Mouse (Mus musculus): ENCODE data around the gene Fmn2.

The Fmn2 gene

DNA sequence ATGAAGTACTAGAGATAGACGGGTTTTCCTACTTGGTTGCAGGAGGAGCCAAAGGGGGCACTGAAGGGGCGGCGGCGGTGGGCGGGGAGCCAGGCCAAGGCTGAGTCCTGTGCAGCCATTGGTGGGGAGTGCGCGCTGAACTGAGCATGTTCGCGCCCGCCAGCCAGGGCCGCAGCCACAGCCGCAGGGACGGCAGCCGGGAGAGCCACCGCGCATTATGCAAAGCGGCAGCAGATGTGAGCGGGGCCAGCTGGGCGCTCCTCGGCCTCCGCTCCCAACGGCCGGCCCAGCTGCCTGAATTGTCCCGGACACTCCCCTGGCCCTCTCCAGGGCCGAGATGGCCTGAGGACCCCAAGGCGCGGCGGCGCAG lies at the start of gene Fmn2:
TSS of gene Fmn2 (plus strand) at position 165 of the 370 bp plus-strand sequence.
- peak; percentile 10 for DNase-seq (ENCODE audit: low spot score)

DNA sequence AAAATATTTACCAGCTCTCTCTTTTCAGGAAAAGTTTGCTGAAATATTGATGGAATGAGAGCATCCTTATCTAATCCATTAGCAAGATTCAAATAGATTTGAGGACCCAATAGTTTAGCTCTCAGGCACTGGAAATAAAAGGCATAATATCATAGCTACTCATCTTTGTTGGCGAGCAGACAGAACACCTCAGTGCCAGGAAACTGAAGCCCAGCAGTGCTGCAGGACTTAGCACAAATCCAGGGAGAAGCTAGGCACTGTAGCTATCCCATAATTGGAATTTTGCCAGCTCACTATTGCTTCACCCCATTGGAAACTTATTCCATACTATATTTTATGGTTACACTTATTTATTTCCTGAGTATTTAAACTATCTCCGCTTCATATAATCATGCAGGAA lies 46.5 kb upstream of the Fmn2 start:
- DNase-seq (ENCODE audit: low spot score), result no peak

DNA sequence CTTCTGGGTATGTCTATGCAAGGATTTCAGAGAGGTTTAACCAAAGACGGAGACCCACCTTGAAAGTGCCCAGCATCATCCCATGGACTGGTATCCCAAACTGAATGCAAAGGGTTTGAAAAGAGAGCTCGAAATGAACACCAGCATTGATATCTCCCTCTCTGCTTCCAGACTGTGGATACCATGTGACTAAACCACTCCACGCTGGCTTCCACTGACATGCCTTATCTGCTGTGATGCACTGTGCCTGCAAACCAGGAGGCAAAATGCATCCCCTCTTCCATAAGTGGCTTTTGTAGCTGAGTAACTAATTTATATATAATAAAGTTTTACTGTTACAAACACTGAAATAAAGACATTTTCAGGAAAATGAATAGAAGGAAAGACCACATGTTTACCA lies 36.2 kb upstream of the Fmn2 start:
- DNase-seq (ENCODE audit: low spot score), result no peak

DNA sequence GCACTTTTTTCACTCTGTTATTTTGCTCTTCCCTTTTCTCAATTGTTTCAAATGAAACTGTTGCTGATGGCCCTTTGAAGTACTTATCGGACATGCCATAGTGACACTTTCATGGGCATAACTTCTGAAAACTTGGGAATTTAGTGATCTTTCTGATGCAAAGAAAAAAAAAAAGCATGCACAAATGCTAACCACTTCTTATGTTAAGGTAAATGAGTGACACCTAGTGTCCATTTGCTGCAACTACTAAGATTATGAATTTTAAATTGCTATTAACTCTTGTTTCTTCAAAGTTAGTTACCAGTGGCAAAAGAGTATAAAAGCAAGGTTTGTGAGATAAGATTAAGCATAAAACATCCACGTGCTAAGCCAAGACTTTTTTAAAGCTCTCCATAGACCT lies 35.4 kb upstream of the Fmn2 start:
- DNase-seq (ENCODE audit: low spot score), result no peak

DNA sequence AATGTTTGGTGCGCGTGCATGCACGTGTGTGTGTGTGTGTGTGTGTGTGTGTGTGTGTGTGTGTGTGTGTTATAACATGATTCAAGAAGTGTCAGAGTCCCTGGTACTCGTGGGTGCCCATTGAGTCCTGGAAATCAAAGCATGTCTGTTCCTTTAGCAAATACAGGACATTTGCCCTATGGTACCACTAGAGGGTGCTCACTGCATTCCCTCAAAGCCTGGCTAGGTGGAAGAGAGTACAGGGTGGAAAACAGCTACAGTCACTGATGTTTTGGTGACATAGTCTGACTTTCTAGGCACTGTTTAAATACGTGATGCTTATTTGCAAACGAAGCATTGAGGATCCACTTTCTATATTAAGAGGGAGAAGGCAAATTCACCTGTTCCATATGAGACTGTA lies 31.9 kb upstream of the Fmn2 start:
- DNase-seq (ENCODE audit: low spot score), result peak; percentile 5

DNA sequence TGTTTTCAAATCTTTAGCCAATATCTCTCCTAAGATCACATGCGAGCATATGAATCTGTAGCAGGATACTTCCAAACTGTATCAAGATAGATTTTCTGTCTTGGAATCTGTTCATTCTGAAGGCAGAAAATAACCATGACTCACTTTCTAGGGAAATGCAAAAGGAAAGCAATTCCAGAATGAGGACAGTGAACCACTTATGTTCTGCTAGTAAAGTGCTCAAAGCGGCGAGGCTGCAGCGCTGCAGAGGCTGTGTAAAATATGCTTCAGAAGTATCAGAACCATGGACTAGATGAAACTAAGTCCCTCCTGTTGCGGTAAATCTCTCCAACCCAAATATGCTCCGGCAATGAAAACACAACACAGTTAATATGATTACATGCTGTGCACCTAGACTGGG lies 19.1 kb upstream of the Fmn2 start:
- no peak for DNase-seq (ENCODE audit: low spot score)

DNA sequence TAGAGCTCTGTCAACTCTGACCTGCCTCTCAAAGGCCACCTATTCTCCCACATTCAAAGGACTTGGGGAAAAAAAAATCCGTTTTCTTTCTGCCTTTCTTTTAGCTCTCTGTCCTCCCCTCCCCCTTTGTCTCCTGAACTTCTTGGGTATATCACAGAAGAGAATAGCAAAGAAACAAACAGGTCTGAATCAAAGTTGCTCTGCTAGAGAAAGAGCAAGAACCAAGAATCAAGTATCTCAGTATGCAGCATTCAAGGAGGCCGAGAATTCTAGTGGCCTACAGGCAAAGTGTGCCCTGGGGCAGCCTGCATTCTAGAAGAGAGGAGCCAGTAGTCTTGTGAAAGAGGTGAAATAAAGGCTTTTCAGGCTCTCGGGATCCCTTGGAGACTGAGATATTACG lies 1.6 kb upstream of the Fmn2 start:
- no peak for DNase-seq (ENCODE audit: low spot score)

DNA sequence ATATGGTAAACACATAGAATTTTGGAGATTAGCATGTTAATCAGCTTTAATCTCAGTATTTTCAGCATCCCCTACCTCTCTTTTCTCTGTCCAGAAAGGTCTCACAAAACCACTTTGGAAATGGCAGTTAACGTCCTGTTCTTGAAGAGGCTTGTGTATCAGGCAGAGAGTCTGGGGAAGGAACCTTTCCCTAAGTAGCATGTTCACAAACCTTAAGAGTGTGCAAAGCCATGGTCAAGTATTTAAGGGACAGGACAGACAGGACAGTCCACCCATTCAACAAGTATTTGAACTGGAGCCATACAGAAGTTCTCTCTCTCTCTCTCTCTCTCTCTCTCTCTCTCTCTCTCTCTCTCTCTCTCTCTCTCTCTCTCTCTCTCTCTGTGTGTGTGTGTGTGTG lies 614 bp upstream of the Fmn2 start:
- no peak for DNase-seq (ENCODE audit: low spot score)

DNA sequence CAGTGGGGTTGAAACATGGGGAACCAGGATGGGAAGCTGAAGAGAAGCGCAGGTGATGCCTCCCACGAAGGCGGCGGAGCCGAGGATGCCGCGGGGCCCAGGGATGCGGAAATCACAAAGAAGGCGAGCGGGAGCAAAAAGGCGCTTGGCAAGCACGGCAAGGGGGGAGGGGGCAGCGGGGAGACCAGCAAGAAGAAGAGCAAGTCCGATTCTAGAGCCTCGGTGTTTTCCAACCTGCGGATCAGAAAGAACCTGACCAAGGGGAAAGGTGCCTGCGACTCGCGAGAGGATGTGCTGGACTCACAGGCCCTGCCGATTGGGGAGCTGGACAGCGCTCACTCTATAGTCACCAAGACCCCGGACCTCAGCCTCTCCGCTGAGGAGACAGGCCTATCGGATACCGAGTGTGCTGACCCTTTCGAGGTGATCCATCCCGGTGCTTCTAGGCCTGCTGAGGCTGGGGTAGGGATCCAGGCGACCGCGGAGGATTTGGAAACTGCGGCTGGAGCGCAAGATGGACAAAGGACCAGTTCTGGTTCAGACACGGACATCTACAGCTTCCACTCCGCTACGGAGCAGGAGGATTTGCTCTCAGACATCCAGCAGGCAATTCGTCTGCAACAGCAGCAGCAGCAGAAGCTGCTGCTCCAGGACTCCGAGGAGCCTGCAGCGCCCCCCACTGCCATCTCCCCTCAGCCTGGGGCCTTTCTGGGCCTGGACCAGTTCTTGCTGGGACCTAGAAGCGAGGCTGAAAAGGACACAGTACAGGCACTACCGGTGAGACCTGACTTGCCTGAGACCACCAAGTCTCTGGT lies 613 bp downstream of the Fmn2 start:
- DNase-seq (ENCODE audit: low spot score), result peak; percentile 3

DNA sequence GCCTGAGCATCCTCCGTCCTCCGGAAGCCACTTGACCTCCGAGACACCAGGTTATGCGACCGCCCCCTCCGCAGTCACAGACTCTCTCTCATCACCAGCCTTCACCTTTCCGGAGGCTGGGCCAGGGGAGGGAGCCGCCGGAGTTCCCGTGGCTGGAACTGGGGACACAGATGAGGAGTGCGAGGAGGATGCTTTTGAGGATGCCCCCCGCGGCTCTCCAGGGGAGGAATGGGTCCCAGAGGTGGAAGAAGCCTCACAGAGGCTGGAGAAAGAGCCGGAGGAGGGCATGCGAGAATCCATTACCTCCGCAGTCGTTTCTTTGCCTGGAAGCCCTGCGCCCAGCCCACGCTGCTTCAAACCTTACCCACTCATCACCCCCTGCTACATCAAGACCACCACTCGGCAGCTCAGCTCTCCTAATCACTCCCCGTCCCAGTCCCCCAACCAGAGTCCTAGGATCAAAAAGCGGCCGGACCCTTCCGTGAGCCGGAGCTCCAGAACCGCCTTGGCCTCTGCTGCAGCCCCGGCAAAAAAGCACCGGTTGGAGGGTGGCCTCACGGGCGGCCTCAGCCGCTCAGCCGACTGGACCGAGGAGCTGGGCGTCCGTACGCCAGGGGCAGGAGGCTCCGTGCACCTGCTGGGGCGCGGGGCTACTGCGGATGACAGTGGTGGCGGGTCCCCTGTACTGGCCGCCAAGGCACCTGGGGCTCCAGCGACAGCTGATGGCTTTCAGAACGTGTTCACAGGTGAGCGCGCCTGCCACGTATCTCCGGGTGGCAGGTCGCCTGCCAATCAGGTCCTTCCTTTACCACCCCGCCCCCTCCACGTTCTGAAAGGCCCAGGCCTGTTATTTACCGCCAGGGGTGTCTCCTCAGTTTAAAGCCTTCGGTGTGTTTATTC lies 1.5 kb downstream of the Fmn2 start:
- DNase-seq (ENCODE audit: low spot score), result peak; percentile 2

DNA sequence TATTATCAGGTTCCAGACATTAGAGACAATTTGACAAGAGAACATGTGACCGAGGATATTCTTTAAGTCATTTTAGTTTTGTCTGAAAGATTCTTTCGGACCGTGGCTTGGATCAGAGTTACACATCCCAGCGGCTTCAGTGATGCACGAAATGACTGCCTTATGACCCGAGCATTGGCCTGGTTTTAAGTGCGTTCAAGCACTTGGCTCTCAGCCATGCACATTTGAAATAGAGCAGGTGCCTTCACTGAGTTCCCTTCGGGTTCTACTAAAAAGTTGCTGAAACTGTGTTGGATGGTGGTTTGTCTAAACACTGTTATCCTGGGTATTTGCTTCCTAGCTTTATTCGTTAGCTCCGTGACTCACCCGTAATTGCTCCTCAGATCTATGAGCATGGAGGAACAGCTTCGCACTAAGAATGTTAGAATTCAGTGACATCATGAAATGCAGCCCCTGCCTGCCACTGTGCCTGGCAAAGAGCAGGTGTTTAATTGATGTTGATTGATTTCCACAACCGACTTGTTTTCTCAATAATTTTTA lies 7.0 kb downstream of the Fmn2 start:
- DNase-seq (ENCODE audit: low spot score), result no peak

DNA sequence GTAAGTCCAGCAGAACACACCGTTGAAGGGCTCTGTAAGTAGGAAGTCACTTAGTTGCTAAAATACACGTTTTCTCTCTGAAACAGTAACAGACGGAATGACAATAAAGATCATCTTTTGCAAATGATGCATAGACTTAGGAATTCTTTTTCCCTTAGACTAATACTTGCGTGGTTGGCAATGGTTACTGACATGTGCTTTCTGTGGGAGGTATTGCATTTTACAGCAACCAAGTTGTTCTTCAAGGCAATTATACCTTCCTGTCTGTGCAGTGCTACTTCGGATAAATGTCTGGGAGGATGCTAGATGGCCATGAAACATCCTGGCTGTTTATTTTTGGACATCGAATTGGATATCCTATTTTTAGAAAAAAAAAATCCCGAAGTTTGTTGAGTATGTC lies 11.8 kb downstream of the Fmn2 start:
- DNase-seq (ENCODE audit: low spot score), result no peak

DNA sequence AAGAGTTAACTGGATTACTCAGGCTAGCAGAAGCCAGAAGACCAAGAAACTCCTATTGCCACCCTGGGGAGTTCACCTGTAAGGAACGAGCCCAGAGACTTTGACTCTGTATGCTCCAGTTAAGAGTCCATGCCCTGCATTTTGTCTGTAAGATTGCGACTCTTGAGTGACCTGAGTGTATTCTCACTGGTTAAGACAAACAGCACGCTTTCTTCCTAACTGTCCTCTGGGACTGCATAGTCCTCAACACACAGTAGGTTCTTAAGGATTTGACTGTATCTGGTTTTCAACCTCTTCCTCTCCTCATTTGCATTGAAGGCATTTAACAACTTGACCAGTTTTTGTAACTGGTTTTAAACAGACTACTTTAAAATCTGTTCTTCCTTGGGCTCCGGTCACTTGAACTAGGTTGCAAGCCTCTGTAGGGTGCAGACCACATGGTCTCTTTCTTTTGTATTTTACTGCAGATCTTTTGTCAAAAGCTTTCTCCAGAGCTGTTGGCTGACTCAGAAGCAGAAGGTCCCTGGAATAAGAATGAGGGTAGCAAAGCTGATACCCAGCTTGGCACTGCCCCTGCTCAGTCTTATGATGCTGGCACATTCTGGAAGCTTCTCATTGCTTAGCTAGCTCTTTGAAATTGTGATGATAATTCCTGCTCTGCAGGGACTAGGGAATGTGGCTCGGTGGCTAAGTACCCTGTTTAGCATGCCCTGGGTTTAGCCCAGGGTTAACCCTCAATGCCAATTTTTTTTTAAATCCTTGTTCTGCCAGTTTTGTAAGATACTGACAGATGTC lies 20.5 kb downstream of the Fmn2 start:
- no peak for DNase-seq (ENCODE audit: low spot score)

DNA sequence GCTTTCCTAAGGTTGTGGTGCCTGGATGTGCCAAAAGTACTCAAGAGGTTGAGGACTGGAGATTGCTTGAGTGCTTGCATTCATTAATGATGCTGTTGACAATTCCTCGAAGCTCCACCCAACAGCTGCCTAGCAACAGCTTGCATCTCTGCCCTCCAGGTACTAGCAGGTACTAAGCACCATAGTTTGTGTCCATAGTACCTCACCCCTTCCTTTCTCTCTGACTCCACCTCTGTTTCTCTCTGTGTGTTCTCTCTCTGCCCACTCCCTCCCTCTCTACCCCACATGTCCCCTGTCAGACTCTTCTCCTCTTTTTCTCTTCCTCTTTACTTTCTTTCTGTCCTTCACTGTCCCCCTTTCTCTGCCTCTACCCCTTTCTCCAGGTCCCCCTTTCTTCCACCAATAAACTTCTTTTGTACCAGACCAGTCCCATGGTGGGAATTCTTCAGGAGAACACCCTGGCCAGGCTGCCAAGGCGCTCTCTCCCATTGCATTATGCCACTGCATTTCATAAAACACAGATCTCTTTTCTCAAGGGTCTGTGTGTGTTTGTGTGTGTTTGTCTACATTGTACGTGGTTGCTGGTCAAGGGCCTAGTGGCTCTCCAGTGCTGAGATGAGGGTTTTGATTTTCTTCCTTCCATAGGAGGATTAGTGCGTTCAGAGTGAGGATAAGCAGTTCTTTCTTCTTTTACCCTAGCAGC lies 21.3 kb downstream of the Fmn2 start:
- no peak for DNase-seq (ENCODE audit: low spot score)

DNA sequence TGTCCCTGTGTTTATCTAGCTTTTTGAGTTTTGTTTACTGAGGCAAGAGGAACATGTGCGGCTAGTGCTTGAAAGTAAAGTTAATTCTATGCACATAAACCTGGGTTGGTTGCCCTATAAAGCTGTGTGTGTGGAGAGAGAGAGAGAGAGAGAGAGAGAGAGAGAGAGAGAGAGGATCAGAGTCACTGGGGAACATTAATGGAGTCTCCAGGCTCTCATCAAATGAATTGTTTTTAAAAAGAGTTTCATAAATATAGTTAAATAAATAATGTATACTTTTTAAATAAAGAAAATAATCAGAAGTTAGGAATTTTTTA lies 21.8 kb downstream of the Fmn2 start:
- no peak for DNase-seq (ENCODE audit: low spot score)

DNA sequence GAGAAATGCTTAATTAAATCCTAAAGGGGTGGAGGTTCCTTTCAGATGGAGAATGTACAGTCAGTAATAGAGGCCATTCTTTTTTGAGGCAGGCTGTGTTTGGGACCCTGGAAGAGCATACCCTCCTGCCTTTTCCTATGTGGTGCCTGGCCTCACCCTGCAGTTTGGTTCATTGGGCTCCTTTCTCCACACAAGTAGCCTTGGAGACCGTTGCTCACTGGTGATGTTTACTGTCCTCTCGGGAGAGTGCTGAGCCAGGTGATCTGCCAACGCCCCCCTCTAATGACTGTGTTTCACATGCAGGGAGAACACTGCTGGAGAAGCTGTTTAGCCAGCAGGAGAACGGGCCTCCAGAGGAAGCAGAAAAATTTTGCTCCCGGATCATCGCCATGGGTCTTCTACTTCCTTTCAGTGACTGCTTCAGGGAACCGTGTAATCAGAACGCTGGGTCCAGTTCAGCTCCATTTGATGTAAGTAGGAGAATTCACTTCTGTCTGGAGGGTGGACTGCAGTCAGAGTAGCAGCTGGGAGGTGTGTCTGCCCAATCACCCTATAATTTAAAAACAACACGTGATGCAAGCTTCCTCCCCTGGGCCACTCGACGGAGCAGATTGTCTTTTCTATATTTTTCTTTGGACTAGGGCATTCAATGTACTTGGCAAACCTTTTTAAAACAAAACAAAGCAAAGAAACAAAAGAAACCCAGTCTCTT lies 35.3 kb downstream of the Fmn2 start:
- no peak for DNase-seq (ENCODE audit: low spot score)

DNA sequence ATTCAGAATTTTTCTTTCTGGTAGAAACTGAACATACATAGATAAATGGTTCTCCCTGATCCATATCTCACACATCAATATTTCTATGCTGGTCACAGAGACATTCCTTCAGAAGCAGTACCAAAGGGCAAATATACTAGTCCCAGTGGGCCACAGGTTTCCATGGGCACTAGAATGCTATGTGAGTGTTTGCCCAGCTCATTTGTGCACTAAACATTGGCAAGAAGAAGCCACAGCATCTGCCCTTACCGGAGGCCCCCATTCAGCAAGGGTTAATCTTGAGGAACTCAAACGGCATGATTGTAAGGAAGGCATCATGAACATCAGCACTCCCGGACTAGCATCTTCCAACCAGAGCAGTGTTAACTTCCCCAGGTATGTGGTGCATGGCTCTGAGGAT lies 35.9 kb downstream of the Fmn2 start:
- DNase-seq (ENCODE audit: low spot score), result no peak

DNA sequence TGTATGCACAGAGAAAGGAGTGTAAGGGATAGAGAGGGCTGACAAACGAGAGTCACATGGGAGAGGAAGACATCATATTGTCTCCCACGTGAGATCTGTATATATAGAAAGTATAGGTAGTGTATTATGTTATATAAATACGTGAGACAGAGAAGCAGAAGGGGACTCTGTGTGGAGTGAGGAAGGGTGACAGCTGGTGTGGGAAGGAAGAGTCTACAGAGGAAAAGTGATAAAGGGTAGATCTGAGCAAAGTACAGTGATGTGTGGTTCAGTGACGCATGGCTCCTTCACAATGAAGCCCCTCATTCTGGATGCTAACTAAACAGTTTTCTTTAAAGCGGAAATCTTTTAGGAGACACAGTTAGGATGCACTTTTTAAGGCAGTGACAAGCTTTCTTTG lies 46.7 kb downstream of the Fmn2 start:
- DNase-seq (ENCODE audit: low spot score), result no peak

DNA sequence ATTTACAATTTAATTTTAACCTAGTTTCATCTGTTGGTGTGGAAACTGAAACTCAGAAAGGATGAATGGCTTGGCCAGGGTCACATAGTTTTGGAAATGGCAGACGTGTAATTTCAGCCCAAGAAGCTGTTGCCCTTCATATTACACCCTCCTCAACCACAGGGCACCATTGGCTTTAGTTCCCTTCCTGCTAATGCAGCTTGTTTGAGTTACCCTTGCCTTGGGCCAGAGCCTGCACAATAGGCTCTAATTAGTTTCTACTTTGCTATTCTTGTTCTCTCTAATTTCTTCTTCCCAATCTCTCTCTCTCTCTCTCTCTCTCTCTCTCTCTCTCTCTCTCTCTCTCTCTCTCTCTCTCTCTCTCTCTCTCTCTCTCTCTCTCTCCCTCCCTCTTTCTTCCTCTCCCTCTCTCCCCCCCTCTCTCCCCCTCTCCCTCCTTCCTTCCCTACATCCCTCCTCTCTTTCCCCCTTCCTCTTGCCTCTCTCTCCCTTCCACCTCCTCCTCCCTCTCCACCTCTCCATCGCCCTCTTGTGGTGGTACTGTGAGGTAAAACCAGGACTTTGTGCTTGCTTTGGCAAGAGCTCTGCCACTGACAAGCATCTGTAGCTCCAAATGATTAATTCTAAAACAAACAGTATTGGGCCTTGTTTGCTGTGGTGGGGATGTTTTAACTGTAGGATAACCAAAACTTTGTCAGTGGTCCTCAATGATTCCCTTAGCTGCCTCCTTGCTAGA lies 51.8 kb downstream of the Fmn2 start:
- DNase-seq (ENCODE audit: low spot score), result peak; percentile 34

DNA sequence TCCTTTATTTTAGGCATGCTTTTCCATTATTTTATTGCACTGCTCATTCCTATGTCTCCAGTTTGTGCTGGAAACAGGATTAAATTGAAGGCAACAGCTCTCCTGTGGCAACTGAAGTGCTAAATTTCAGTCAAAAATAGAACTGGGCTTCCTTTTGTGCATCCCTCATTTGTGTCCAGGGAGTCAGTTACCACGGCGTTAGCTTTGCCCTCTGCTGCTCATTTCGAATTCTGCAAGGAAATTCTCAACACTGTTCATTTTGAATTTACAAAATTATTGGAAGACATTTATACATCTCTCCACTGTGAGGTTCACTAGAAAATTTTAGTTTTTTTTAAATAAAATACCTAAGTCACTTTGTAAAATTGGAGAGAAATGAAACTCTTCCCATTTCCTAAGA lies 53.8 kb downstream of the Fmn2 start:
- no peak for DNase-seq (ENCODE audit: low spot score)

DNA sequence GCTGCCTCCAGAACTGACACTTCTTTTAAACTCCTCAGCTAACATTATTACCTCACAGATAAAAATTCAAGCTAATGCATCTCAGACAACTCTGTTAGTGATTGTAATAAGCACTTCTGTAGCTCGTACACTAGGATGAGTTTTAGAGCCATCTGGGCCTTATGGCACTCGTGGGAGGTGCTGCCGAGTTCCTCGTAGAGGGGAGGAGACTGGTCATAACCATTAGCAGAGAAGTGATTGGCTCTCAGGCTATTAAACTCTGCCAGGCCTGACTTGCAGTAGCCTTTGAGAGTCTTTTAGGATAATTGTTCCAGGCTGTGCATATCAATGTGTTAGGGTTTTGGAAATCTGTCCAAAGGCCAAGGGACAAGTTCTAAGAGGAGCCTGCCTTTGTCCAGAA lies 55.6 kb downstream of the Fmn2 start:
- no peak for DNase-seq (ENCODE audit: low spot score)
